Mouse (Mus musculus) C2C12 (cell line): Measurements from ENCODE around the gene Ciita.

Experiments used
- CEBPB ChIP-seq: IDR thresholded peaks from one replicate; pipeline ENCODE4 v1.6.1; 2011; ENCODE audit warnings: low read depth, mild to moderate bottlenecking, control low read depth, moderate library complexity
- CTCF ChIP-seq: IDR thresholded peaks from one replicate; pipeline ENCODE4 v1.5.1; 2011; ENCODE audit not compliant: control insufficient read depth, insufficient read depth, insufficient read length
- MAX ChIP-seq: IDR thresholded peaks from one replicate; pipeline ENCODE4 v1.6.1; 2011; ENCODE audit warnings: mild to moderate bottlenecking, control low read depth
- MYOD1 ChIP-seq: IDR thresholded peaks from one replicate; pipeline ENCODE4 v1.6.1; 2011; ENCODE audit warnings: low read depth; ENCODE audit not compliant: control insufficient read depth, insufficient read length
- USF1 ChIP-seq: IDR thresholded peaks from one replicate; pipeline ENCODE4 v1.6.1; 2011; ENCODE audit warnings: low read depth, mild to moderate bottlenecking, control low read depth, moderate library complexity

- TF ChIP-seq CTCF (no peak), MAX (no peak), CEBPB (no peak), USF1 (no peak), MYOD1 (no peak)
Measured at GRCm38 (mm10) chr16:10536323-10536722, 56.5 kb downstream of the Ciita start.
